Mouse (Mus musculus): ENCODE measurements at regions not wholly inside any gene's neighbourhood (a gene's known extent, or its start where the extent isn't known, plus 50 kb on each side); places are given as distances from the start of the nearest gene placed in this dataset.

- Histone ChIP-seq H3K4me1 (ENCODE audit: control insufficient read depth in 1 of 2, insufficient read depth in 2 of 2, low read length in 2 of 2) (no peaks in the 10 kb centered on the region), H3K4me3 (ENCODE audit: control insufficient read depth in 1 of 2, insufficient read depth in 1 of 2, low read depth in 2 of 2, low read length in 2 of 2) (no peak overlapping the region), H3K79me2 (ENCODE audit: control insufficient read depth, insufficient read depth, low read length, poor library complexity) (no peaks in the 10 kb centered on the region), H3K9ac (ENCODE audit: control insufficient read depth, low read depth, low read length, poor library complexity, severe bottlenecking) (no peak overlapping the region), H3K27me3 (ENCODE audit: control insufficient read depth in 1 of 2, insufficient read depth in 2 of 2, low read length in 2 of 2) (no peaks in the 10 kb centered on the region), H3K36me3 (ENCODE audit: control insufficient read depth in 1 of 2, insufficient read depth in 2 of 2, low read length in 2 of 2) (no peaks in the 10 kb centered on the region), H3K27ac (ENCODE audit: control insufficient read depth, low read depth, low read length) (no peak overlapping the region), H3K9me3 (replicated peaks; ENCODE audit: insufficient read depth, low read length) (no peaks in the 10 kb centered on the region)
- DNase-seq (ENCODE audit: low read depth, low spot score) = no peak
- TF ChIP-seq KAT2A (conservative IDR thresholded peaks at IDR 0.05; ENCODE audit: low read depth, low read length) (no peak), TBP (IDR thresholded peaks at IDR 0.05; ENCODE audit: low read depth, low read length) (no peak), TAL1 (IDR thresholded peaks at IDR 0.05; ENCODE audit: low read length) (no peak), RAD21 (IDR thresholded peaks at IDR 0.05; ENCODE audit: low read depth, low read length) (no peak), USF1 (IDR thresholded peaks at IDR 0.05; ENCODE audit: low read depth, low read length) (no peak), POLR2AphosphoS2 (IDR thresholded peaks at IDR 0.05; ENCODE audit: low read length) (no peak), MYC (IDR thresholded peaks at IDR 0.05; ENCODE audit: low read depth, low read length) (no peak), MAZ (IDR thresholded peaks at IDR 0.05; ENCODE audit: low read depth, low read length) (no peak), ZC3H11A (IDR thresholded peaks at IDR 0.05; ENCODE audit: low read depth, low read length) (no peak), NELFE (IDR thresholded peaks at IDR 0.05; ENCODE audit: low read depth, low read length) (no peak), USF2 (IDR thresholded peaks at IDR 0.05; ENCODE audit: borderline replicate concordance in 1 of 2, insufficient read depth in 1 of 2, low read depth in 1 of 2, low read length in 2 of 2) (no peak), MEF2A (IDR thresholded peaks at IDR 0.05; ENCODE audit: extremely low read depth, insufficient replicate concordance, low read depth, low read length, poor library complexity, severe bottlenecking) (no peak), GABPA (IDR thresholded peaks at IDR 0.05; ENCODE audit: low read depth, low read length) (no peak), GATA1 (IDR thresholded peaks at IDR 0.05; ENCODE audit: low read depth, low read length) (no peak)
These were observed 80.5 kb upstream of the Msx2 start for GRCm38 (mm10) chr13:53553192-53553875.

- TF ChIP-seq USF2 (IDR thresholded peaks at IDR 0.05; ENCODE audit: borderline replicate concordance in 1 of 2, insufficient read depth in 1 of 2, low read depth in 1 of 2, low read length in 2 of 2) = no peak
- no peak for TF ChIP-seq MAZ (IDR thresholded peaks at IDR 0.05; ENCODE audit: low read depth, low read length)
- TF ChIP-seq NRF1 (IDR thresholded peaks at IDR 0.05; ENCODE audit: insufficient read depth, low read depth, low read length, poor library complexity, severe bottlenecking) = no peak
- H3K4me1 ChIP-seq (ENCODE audit: control insufficient read depth in 1 of 2, insufficient read depth in 2 of 2, low read length in 2 of 2) = no peaks in the 10 kb centered on the region
- H3K27ac ChIP-seq (ENCODE audit: control insufficient read depth, low read depth, low read length) = no peak overlapping the region
- no peak for DNase-seq (ENCODE audit: low read depth, low spot score)
- H3K9me3 ChIP-seq (replicated peaks; ENCODE audit: insufficient read depth, low read length) = no peaks in the 10 kb centered on the region
- H3K36me3 ChIP-seq (ENCODE audit: control insufficient read depth in 1 of 2, insufficient read depth in 2 of 2, low read length in 2 of 2) = no peaks in the 10 kb centered on the region
- H3K79me2 ChIP-seq (ENCODE audit: control insufficient read depth, insufficient read depth, low read length, poor library complexity) = no peaks in the 10 kb centered on the region
- H3K27me3 ChIP-seq (ENCODE audit: control insufficient read depth in 1 of 2, insufficient read depth in 2 of 2, low read length in 2 of 2) = no peaks in the 10 kb centered on the region
- H3K4me3 ChIP-seq (ENCODE audit: control insufficient read depth in 1 of 2, insufficient read depth in 1 of 2, low read depth in 2 of 2, low read length in 2 of 2) = no peak overlapping the region
- H3K9ac ChIP-seq (ENCODE audit: control insufficient read depth, low read depth, low read length, poor library complexity, severe bottlenecking) = no peak overlapping the region
These were observed 75.5 kb upstream of the Msx2 start for GRCm38 (mm10) chr13:53548396-53548795.
